Mouse (Mus musculus) heart, postnatal 4 days (tissue): Measurements from ENCODE around the gene Gm10644. TPM values are rescaled to one million over a fixed set of nuclear protein-coding genes. Genes with fewer than 3 reads are reported as not detected.
A peak's percentile ranks its signal among the peaks of the same experiment; 100 is the strongest.

Source experiments
- DNase-seq: peaks from one replicate; pipeline ENCODE4 v3.0.0; 2021
- total RNA-seq, 2 experiments: library from RNA; stranded (reverse); gene quantifications; 2 replicates each; pipeline ENCODE4 v1.2.3; 2021

Gm10644 gene
- total RNA-seq, 2 experiments from 2014 or later: 0.27 to 0.41 TPM

DNA sequence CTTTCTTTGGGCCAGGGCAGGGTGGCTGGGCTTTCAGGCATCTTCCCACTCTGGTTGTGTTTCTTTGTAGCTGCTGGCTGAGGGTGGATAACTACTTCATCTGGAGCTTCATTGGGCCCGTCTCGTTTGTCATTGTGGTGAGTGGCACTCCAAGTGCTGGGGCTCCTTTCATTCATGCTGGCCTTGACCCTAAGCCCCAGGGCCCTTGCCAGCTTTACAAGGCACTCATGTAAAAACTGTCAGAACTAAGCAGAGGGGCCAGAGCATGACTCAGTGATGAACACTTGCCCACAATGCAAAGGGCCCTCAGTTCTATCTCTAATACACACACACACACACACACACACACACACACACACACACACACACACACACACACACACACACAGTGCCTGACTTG lies 20.0 kb downstream of the Gm10644 start:
- DNase-seq: no peak

DNA sequence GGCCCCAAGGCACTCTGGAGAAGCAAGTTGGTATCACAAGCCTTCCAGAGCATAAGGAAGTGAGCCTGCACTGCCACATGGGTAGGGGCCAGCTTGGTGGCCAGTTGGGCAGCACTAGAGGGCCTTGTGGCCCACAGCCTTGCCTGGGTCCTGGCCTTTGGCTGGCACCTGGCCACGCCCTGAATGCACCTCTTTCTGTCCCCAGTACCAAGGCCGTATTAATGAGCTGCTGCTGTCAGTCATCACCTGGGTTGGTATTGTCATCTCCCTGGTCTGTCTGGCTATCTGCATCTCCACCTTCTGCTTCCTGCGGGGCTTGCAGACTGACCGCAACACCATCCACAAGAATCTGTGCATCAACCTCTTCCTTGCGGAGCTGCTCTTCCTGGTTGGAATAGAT lies 20.8 kb downstream of the Gm10644 start:
- DNase-seq: no peak

DNA sequence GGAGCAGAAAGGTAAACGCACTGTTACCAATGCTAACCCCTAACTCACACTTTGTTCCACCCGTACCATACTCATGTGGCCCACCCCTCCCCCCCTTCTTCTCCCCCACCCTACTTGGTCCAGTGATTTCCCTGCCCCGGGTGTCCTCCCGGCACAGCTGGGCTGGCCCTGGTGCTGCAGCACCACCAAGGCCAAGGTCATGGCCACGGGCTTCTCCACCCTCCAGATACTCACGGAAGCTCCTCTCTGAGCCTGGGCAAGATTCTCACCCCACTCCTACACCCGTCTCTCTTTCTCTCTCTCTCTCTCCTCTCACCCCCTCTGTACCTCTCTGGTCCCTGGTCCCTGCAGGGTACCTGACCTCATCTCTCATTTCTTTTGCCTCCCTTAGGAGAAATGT lies 28.7 kb downstream of the Gm10644 start:
- no peak for DNase-seq

DNA sequence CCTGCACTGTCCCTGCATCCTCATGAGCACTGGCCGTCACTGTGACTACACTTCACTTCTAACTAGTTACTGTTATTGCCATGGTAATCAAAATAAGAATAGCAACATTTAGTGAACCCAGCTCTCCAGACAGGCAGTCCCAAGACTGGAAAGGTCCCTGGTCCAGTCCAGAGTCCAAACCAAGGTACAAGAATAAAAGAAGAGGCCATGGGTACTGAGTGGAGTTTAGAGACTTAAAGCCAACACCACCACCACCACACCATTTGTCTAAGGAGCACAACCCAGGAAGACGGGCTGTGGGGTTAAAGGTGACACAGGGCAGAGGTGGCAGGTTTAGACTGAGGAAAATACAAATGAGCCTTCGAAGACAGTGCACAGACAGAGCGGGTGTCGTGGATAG lies 30.4 kb downstream of the Gm10644 start:
- DNase-seq: no peak

DNA sequence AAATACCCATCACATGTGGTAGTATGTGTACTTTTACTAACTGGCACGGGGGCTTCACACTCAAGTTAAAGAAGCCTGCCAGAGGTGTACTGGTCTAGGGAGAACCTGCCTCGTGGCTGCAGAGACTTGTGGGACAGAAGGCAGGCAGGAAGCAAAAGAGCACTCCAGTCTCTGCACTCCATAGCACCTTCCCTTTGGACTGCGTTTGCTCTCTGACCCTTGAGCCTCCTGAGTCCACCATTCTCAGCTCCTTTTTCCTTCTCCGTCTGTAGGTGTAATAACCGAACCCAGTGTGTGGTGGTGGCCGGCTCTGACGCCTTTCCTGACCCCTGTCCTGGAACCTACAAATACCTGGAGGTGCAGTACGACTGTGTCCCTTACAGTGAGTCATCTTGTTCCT lies 32.3 kb downstream of the Gm10644 start:
- no peak for DNase-seq

DNA sequence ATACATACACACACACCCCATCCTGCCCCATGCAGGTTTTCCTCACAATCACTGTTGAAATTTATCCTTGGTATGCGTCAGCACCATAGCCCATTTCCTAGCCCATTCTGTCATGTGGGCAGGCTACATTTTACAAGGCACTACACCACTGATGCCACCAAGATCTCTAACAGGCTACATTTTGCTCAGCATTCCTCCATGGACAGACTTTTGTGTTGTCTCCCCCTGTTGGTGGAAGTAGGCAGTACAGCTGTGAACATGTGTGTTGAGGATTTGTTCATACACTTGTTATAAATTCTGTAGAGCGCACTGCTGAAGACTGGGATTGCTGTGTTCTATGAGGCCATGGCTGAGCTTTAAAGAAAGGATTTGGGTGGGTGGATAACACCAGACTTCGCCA lies 33.4 kb downstream of the Gm10644 start:
- DNase-seq: peak; percentile 89

DNA sequence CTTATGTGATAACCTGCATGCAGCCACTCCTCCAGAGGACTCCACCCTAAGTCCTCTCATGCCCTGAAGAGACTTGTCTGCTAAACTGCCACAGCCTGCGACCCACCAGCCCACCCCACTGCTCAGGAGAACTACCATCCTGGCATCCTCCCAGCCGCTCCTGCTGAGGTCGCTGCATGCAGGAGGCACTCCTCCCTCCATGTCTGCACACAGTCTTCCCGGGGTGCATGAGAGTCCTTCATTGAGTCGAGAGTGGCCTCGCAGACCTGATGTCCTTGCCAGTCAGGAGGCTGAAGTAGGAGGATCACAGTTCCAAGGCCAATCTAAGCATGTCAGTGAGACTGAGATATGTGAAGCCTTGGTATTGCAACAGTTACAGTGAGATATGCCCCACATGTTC lies 37.4 kb downstream of the Gm10644 start:
- DNase-seq: no peak

DNA sequence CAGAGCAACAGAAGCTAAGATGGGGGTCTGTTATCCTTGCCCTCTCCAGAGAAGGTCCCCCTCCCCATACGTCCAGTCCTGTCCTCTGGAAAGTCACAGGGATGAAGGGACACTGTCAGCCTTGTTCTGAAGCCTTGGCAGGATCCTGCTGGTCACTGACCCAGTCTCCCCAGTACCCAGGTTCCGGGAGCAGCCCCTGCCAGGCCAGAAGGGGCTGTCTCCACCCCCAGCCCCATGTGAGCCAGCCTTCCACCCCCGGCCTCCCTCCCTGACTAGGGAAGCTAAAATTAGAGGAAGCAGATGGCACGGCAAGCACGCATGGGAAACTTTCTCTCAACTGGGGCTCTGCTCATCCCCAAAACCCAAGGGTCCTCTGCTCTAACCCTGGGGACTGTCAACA lies 39.0 kb downstream of the Gm10644 start:
- no peak for DNase-seq

DNA sequence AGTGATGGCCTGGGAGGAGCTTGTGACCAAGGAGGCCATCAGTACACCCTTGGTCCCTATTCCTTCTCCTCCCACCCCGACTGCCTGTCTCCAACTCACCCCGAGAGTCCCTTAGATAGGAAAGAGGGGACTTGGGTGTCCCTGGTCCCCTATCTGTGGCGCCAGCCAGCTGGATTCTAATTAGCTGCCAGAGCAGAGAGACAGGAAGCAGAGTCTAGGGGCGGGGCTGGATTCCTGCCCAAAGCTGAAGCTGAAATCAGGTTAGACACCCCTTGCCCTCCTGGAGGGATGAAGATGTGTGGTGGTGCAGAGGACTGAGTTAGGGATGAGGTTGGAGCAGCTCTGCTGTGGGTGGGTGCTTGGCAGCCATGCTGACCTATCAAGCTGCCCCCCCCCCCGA lies 40.1 kb downstream of the Gm10644 start:
- peak; percentile 35 for DNase-seq

DNA sequence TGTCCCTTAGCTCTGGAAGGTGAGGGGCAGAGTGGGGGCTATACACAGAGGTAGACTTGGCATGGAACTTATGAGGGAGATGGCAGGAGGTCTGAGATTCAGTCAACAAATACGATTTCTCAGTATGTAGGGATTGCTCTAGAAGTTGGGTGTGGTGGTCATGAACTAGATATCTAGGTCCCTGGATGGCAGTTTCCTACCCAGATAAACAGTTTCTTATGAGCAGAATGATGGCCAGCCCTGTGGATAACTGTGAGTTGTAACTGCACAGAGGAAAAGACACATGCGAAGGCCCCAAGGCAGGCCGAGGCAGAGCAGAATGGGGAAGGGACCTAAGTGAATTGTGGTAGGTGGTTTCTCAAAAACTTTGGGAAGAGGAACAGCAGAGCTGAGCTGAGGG lies 40.8 kb downstream of the Gm10644 start:
- no peak for DNase-seq

DNA sequence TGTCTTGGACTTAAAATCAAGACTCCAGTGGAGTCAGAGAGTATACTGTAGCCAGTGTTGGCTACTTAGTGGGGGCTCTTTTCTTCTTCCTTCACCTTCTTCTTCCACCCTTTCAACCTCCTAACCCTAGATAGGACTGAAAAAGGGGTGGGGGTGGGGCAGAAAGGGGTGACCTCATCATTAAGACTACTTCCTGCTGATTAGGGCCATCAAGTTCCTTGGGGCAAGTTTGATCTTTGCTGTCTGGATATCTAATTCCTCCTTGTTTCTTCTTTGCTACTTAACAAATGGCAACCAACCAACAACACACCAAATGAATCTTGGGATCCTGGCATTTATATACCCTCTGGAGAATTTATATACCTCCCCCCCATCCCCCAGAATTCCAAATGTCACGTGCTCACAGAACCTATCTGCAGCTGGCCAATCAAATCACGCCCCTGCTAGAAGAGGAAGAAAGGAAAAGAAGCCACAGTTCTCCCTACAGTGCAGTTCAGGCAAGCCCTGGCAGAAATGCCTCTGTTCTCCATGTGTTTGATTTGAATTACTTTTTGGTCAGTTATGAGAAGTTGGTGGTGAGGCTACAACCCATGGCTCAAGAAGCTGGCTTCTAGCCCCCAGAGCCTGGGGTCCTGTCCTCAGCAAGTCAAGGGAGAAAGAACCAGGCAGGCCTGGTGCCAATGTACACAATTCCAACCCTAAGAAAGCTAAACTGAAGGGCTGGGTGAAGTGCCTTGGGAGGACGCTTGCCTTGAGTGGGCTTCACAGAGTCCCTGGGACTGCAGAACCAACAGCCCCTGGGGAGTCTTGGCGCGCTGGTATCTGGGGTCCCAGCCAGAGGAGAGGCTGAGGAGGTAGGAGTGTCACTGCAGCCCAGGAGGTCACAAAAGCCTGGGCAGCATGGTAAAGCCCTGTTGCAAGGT lies 42.9 kb downstream of the Gm10644 start:
- no peak for DNase-seq

DNA sequence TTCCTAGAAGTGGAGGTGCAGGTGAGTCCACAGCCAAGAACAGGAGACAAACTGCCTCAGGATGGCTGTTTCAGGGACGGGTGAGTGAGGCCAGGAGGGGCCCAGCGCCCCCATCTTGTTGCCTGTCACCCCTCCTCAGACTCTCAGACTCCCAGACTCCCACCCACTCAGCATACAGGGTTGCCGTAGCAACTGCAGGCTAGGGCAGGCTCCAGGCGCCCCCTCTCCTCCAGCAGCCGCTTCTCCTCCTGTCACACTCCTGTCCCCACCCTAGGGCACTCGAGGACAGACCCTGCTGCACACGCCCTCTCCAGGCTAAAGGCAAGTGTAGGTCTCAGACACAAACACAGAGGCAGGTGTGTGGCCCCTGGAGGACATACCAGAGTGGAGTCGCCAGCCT lies 45.7 kb downstream of the Gm10644 start:
- no peak for DNase-seq

DNA sequence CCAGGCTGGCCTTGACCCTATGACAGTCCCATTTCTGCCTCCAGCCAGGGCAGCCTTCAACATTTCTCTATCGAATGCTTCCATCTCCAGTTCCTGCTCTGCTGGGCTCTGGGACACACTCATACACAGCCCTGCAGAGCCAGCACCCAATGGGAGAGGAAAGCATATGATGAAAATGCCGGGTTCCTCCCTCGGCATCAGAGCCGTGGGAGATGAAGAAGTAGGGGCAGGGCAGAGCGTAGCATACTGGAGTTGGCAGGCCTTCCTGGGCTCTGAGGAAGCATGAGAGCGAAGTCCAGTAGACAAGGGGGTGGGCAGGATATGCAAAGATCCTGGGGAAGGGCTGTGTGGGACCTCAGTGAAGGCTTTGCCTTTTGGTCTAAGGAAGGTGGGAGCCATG lies 46.4 kb downstream of the Gm10644 start:
- no peak for DNase-seq

DNA sequence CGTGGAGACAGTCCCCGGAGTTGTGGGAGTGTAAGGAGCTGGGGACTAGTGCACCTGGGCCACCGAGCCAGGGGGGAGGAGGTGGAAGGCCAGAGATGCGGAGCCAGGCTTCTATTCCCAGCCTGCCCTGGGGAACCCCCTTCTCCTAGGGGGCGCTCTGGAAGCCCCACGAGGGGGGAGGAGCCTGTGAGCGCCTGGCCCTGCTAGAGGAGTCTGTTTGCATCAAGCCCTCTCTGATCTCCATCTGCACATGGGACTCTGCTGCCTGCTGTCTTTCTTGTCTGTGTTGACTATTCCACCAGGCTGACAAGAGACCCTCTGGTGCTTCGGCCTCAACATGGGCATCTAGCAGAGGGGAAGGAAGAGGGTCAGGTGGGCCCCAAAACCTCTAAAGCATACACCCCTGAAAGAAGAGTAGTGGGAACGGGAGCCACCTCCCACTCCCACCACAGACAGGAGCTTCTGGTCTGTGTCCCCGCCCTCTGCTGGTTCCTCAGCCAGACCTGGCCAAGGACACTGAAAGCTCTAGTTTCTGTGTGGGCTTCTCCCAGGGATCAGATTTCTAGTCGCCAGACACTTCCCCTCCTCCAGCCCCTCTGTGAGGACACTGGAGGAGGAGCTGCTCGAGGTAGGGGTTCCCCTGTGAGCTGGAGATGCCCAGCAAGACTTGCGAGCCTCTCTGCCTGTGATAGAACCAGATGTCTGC lies 51.9 kb downstream of the Gm10644 start:
- DNase-seq: no peak

DNA sequence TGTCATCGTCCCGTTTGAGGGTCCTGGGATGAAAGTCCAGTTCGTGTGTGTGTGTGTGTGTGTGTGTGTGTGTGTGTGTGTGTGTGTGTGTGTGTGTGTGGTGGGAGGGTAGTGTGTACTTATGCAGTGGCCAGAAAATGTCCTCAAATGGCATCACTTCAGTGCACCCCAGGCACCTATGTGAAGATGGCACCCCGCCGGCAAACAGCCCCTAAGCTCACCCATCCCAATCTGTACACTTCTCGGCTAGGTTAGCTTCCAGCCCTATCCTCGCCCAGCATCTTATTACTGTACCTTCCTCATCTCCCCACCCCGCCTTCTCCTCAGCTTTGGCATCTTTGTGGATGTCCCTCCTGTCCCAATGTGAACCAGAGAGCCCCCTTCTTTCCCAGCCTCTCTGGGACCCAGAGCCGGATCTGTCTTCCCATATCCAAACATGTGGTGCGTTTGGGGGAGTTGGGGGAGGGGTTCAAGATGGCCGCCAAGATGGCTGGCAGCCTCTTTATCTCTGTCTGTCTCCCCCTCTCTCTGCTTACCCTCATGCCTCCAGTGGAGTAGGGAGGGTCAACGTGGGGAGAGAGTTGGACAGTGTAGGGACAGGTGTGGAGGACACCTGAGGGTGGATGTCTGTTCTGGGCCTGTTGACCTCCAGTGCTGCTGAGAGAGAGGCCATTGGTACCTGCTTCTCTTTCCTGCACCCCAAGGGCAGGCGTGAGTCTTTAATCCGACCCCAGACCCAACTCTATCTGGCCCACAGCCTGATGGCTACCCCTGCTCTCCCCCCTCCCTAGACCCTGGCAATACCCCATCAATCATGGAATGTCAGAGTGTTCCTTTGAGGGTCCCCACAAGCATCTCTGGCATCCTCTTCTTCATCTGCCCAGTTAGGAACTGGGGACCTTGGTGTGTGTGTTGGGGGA lies 53.2 kb downstream of the Gm10644 start:
- no peak for DNase-seq

DNA sequence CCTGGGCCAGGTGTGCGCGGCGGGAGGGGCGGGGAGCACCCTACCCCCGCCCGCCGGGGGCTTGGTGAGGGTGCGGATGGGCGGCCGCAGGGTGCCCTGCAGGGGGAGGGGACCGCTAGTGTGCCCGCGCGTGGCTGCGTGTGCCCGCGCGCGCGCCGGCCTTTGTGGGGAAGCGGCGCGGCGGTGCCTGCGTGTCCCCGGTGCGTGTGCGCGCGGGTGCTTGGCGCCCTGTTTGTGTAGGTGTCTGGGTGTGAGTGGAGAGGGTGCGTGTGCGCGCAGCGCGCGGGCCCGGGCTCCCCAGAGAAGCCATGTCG lies 54.1 kb downstream of the Gm10644 start:
- DNase-seq: no peak

DNA sequence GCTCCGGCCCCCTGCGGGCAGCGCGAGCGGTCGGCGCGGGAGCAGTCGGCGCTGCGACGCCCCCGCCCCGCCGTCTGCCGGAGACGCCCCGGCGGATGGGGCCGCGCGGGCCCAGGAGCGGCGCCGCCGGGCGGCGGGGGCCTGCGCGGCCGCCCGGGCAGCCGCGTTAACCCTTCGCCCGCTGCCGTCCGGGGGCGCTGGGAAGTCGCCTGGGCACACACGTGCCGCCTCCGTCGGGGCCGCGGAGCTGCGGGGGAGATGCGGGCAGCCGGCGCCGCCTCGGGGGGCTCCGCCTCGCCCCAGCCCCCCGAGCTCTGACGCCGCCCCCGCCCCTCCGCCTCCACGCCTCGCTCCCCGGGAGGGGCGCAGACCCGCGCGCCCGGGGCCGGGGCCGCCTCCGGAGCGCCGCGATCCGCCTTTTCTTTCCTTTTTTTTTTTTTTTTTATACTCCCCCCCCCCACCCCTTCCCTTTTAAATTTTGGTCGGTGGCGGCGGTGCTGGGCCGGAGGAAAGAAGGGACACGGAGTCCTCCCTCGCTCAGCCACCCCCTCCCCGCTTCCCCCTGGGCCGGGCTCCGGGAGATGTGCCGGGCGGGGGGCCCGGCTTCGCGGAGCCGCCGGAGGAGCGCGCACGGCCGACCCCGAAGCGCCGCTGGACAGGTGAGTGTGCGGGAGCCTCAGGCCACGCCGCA lies 54.6 kb downstream of the Gm10644 start:
- peak; percentile 28 for DNase-seq

DNA sequence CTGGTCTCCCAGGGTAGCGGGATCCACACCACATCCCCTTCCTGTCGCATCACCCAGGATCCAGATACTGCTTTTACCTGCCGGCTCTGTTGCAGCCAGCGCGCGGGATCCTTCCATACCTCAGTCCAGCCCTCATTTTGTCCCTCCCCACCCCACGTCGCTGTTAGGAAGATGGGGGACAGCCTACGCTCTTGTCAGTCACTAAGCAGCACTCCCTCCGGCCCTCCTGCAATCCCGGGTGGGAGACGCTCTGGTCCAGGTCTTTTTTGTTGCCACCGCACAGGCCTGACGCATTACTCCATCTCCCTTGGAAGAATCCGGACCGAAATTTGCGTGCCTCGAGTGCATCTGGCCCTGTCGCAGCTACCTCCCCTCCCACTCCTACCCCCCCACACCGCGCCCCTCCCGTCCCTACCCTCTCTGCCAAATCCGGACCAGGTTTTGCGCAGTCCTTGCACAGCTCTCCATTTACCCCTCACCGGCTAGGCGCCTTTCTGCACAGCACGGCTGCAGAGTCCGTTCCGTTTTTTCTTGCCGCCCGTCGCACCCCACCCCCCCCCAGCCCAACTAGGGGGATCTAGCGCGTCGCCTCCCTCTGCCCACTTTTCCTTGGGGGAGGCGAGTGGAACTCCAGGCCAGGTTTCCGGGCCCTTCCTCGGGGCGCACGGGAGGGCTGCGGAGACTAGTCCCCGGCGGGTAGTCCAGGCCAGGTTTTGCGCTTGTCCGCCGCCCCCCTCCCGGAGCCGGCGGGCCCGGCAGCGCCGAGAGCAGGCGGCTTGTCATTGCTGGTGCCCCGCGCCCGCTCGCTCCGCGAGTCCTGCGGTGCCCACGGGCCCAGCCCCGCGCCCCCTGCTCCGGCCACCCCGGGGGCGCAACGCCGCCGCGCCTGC lies 55.4 kb downstream of the Gm10644 start, which contains the start of gene Adgrl1:
Adgrl1 (plus strand) TSS at position 743 of the 890 bp plus-strand sequence.
- peak; percentile 93 for DNase-seq

DNA sequence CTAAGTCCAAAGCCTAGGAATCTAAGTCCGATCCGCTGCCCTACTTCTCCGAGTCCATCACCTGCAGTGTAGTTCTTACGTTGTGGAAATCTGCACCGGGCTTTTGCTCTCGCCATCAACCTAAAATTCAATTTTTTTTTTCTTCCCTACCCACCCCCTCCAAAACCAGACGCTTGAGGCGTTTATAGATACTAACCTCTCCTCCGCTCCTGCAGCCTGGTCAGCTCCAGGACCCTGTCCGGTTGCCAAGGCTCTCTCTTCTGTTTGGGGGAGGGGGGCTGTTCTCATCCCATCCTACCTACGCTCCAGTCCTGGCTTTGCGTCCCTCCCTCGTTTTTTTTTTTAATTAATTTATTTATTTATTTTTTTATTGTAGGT lies 56.0 kb downstream of the Gm10644 start:
- peak; percentile 73 for DNase-seq

DNA sequence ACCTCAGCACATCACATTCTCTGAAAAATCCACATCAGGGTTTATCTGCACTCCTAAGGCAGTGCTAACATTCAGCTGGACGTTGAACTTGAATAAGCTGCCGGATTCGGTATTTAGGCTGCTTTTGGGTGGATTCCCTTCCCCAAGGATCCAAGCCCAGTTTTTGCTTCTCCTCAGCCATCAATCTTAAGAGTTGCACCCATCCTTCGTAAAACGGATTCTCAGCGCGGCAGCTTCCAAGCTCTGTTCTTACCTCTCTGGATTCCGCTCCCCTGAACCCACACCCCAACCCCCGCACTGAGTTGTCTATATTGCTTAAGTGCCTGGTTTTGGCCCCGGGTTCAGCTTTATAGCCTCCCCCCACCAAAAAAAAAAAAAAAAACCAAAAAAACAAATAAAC lies 56.5 kb downstream of the Gm10644 start:
- DNase-seq: no peak

DNA sequence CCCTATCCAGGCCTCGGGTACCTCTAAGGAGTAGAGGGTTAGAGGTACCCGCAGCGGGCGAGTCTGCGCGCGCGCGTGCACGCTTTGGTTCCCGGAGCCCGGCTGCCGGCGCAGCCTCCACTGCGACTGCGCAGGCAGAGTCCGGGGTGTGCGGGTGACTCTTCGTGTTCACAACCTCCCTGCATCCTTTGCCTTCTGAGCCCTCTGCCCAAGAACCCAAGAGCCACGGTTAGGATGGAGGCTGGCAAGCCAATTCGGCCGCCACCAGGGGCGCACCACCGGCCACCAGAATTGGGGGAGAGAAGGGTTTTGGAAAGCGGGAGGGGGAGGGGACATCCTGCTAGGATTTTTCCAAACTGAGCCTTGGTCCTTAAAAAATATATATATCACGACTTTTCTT lies 57.8 kb downstream of the Gm10644 start:
- DNase-seq: peak; percentile 74
